In genomic region chr15:80071951-80072437, GRCm38 (mm10) we compare ENCODE assay signal across 10 mouse cellular contexts. TPM values are rescaled to one million over a fixed set of nuclear protein-coding genes. Genes with fewer than 3 reads are reported as not detected.
A peak's percentile ranks its signal among the peaks of the same experiment; 100 is the strongest.
DNase-seq lines count a peak whose midpoint lies in the region; ATAC-seq and TF ChIP-seq lines count a peak whose summit lies in the region.
"Had no signal": no experiment of that assay in that cellular context is flagged by ENCODE, and none has a peak within 500 bp of the region (broad histone marks: within the 10 kb centered on the region; RNA-seq: fewer than 3 reads in every experiment).

No protein-coding gene starts in this region.

- no peak overlapping the region for H3K4me3 ChIP-seq in kidney, embryonic 15.5 days (replicated peaks)
- no peak overlapping the region for H3K4me3 ChIP-seq in heart, postnatal 0 days (ENCODE audit: low read depth, low read length)
- no peak overlapping the region for H3K4me3 ChIP-seq in small intestine, adult 2 months (ENCODE audit: low read depth, low read length)
- no peak overlapping the region for H3K4me3 ChIP-seq in midbrain, embryonic 15.5 days
- H3K4me3 ChIP-seq: neural tube, embryonic 12.5 days had no signal

- no peaks in the 10 kb centered on the region for H3K27me3 ChIP-seq in kidney, embryonic 15.5 days
- H3K27me3 ChIP-seq in heart, postnatal 0 days (ENCODE audit: control insufficient read depth, insufficient read depth, low read length): no peaks in the 10 kb centered on the region
- no peaks in the 10 kb centered on the region for H3K27me3 ChIP-seq in small intestine, adult 2 months (ENCODE audit: control insufficient read depth, insufficient read depth, low read length)
- H3K27me3 ChIP-seq in midbrain, embryonic 15.5 days (replicated peaks): no peaks in the 10 kb centered on the region

- no peaks in the 10 kb centered on the region for H3K9me3 ChIP-seq in kidney, embryonic 15.5 days (replicated peaks)
- no peaks in the 10 kb centered on the region for H3K9me3 ChIP-seq in heart, postnatal 0 days (replicated peaks; ENCODE audit: control insufficient read depth, low read length)
- no peaks in the 10 kb centered on the region for H3K9me3 ChIP-seq in midbrain, embryonic 15.5 days
- H3K9me3 ChIP-seq: neural tube, embryonic 12.5 days had no signal

- no peak for TF ChIP-seq EP300 in heart, postnatal 0 days (IDR thresholded peaks at IDR 0.05; ENCODE audit: low read depth)

- no peak for TF ChIP-seq POLR2A in small intestine, adult 2 months (IDR thresholded peaks at IDR 0.05; ENCODE audit: low read depth, low read length)

- peaks cover 7% of the 10 kb centered on the region for H3K36me3 ChIP-seq in kidney, embryonic 15.5 days
- H3K36me3 ChIP-seq in heart, postnatal 0 days (replicated peaks; ENCODE audit: control insufficient read depth, insufficient read depth, low read length): peaks cover 2% of the 10 kb centered on the region
- H3K36me3 ChIP-seq in small intestine, adult 2 months (ENCODE audit: control insufficient read depth, insufficient read depth, low read length): peaks cover 2% of the 10 kb centered on the region
- peaks cover 5% of the 10 kb centered on the region; the same call in 1 of the 2 replicates for H3K36me3 ChIP-seq in midbrain, embryonic 15.5 days (replicated peaks)

- no peak for DNase-seq in kidney, adult 9 months
- DNase-seq in spleen, postnatal 36 days (ENCODE audit: low spot score in 2 of 2): peak; percentile 33 to 58
- DNase-seq in spleen, postnatal 4 days (ENCODE audit: low spot score in 2 of 2): no peak
- no peak for DNase-seq in heart, postnatal 0 days (ENCODE audit: low spot score)
- DNase-seq in thymus, postnatal 36 days: no peak

- peak overlapping the region; percentile 10; the same call in 1 of the 2 replicates for H3K9ac ChIP-seq in kidney, embryonic 15.5 days
- H3K9ac ChIP-seq in heart, postnatal 0 days (replicated peaks; ENCODE audit: low read depth, low read length): no peak overlapping the region
- no peak overlapping the region for H3K9ac ChIP-seq in midbrain, embryonic 15.5 days
- H3K9ac ChIP-seq: hindbrain, embryonic 14.5 days; neural tube, embryonic 12.5 days had no signal

- ATAC-seq in kidney, embryonic 15.5 days (replicated peaks; ENCODE audit: low FRiP score): no peak
- ATAC-seq in heart, postnatal 0 days (ENCODE audit: insufficient read depth, low read depth): peak; percentile 10; the same call in 1 of the 2 replicates
- ATAC-seq in midbrain, embryonic 15.5 days (replicated peaks): no peak

- TF ChIP-seq CTCF in heart, postnatal 0 days (IDR thresholded peaks at IDR 0.05; ENCODE audit: low read depth): no peak
- TF ChIP-seq CTCF in small intestine, adult 2 months (IDR thresholded peaks at IDR 0.05; ENCODE audit: extremely low read depth, insufficient read length, insufficient replicate concordance, low read depth, low read length): no peak

- 44% methylated on average over 9 of the region's 9 CpGs for WGBS in kidney, embryonic 15.5 days
- 32% methylated on average over 9 of the region's 9 CpGs for WGBS in heart, postnatal 0 days
- 21% methylated on average over 9 of the region's 9 CpGs for WGBS in small intestine, adult 2 months
- 40% methylated on average over 9 of the region's 9 CpGs for WGBS in midbrain, embryonic 15.5 days

- H3K4me1 ChIP-seq in kidney, embryonic 15.5 days: peaks cover 19% of the 10 kb centered on the region; the same call in 1 of the 2 replicates
- H3K4me1 ChIP-seq in heart, postnatal 0 days (ENCODE audit: control insufficient read depth, insufficient read depth): peaks cover 22% of the 10 kb centered on the region
- H3K4me1 ChIP-seq in small intestine, adult 2 months (ENCODE audit: control insufficient read depth, insufficient read depth, insufficient read length, low read length): peaks cover 11% of the 10 kb centered on the region
- H3K4me1 ChIP-seq in midbrain, embryonic 15.5 days: no peaks in the 10 kb centered on the region
- H3K4me1 ChIP-seq: neural tube, embryonic 12.5 days had no signal

- no peak overlapping the region for H3K27ac ChIP-seq in kidney, embryonic 15.5 days
- peak overlapping the region; percentile 41 for H3K27ac ChIP-seq in heart, postnatal 0 days (ENCODE audit: low read depth)
- H3K27ac ChIP-seq in small intestine, adult 2 months (ENCODE audit: insufficient read depth, low read depth, low read length): peak overlapping the region; percentile 6; the same call in 1 of the 2 replicates
- no peak overlapping the region for H3K27ac ChIP-seq in midbrain, embryonic 15.5 days
- H3K27ac ChIP-seq: hindbrain, embryonic 14.5 days; neural tube, embryonic 12.5 days had no signal

- H3K4me2 ChIP-seq in kidney, embryonic 15.5 days: no peak overlapping the region
- no peak overlapping the region for H3K4me2 ChIP-seq in heart, postnatal 0 days (ENCODE audit: low read depth, low read length)
- H3K4me2 ChIP-seq in midbrain, embryonic 15.5 days: no peak overlapping the region
- H3K4me2 ChIP-seq: hindbrain, embryonic 14.5 days; neural tube, embryonic 12.5 days had no signal

RNA-seq across cellular contexts. Expression of gene Syngr1, which starts 19.1 kb away (rescaled TPM):
- polyA plus RNA-seq in kidney, embryonic 15.5 days (2015; fragmentation: Nextera tagmentation; extraction: Ambion mirVana): 10.9 and 11.2 TPM in 2 replicates
- 104 and 144 TPM in 2 replicates for total RNA-seq in heart, postnatal 0 days (2014; rRNA removed; ENCODE audit: low replicate concordance)
- polyA plus RNA-seq in heart, postnatal 0 days (2015; fragmentation: Nextera tagmentation; extraction: Ambion mirVana): 140 and 150 TPM in 2 replicates
- 13.4 and 29.1 TPM in 2 replicates for polyA plus RNA-seq in small intestine, adult 2 months (2012; rRNA removed)
- 61.4 and 62.1 TPM in 2 replicates for polyA plus RNA-seq in midbrain, embryonic 15.5 days (2015; fragmentation: Nextera tagmentation; extraction: Ambion mirVana)

RNA-seq across cellular contexts. Expression of gene Rpl3, which starts 19.7 kb away (rescaled TPM):
- polyA plus RNA-seq in kidney, embryonic 15.5 days (2015; fragmentation: Nextera tagmentation; extraction: Ambion mirVana): 1,112 and 1,115 TPM in 2 replicates
- total RNA-seq in heart, postnatal 0 days (2014; rRNA removed; ENCODE audit: low replicate concordance): 763 and 766 TPM in 2 replicates
- polyA plus RNA-seq in heart, postnatal 0 days (2015; fragmentation: Nextera tagmentation; extraction: Ambion mirVana): 480 and 487 TPM in 2 replicates
- 129 and 298 TPM in 2 replicates for polyA plus RNA-seq in small intestine, adult 2 months (2012; rRNA removed)
- 522 and 525 TPM in 2 replicates for polyA plus RNA-seq in midbrain, embryonic 15.5 days (2015; fragmentation: Nextera tagmentation; extraction: Ambion mirVana)

RNA-seq across cellular contexts. Expression of gene Pdgfb, which starts 57.2 kb away (rescaled TPM):
- polyA plus RNA-seq in kidney, embryonic 15.5 days (2015; fragmentation: Nextera tagmentation; extraction: Ambion mirVana): 3.8 and 5.1 TPM in 2 replicates
- total RNA-seq in heart, postnatal 0 days (2014; rRNA removed; ENCODE audit: low replicate concordance): 32.2 and 33.7 TPM in 2 replicates
- polyA plus RNA-seq in heart, postnatal 0 days (2015; fragmentation: Nextera tagmentation; extraction: Ambion mirVana): 3.3 and 3.5 TPM in 2 replicates
- polyA plus RNA-seq in small intestine, adult 2 months (2012; rRNA removed): 5.7 and 8.0 TPM in 2 replicates
- polyA plus RNA-seq in midbrain, embryonic 15.5 days (2015; fragmentation: Nextera tagmentation; extraction: Ambion mirVana): 4.4 and 4.8 TPM in 2 replicates

Comparison
In these comparisons a context has a peak if more than half of its experiments do, and no peak if none do; other contexts are left out.
1. DNase-seq: peak in spleen, postnatal 36 days (2 of 2); none in kidney, adult 9 months (single experiment), spleen, postnatal 4 days (0 of 2), heart, postnatal 0 days (single experiment) and thymus, postnatal 36 days (0 of 2).
2. H3K27ac ChIP-seq: peak in heart, postnatal 0 days (single experiment) and small intestine, adult 2 months (single experiment); none in kidney, embryonic 15.5 days (single experiment) and midbrain, embryonic 15.5 days (single experiment).